Mouse (Mus musculus): ENCODE results near the gene Plxdc2. TPM values are rescaled to one million over a fixed set of nuclear protein-coding genes. Genes with fewer than 3 reads are reported as not detected.

Plxdc2 gene
- polyA plus RNA-seq, 1 experiment from 2014 or later: 19.7 TPM

- 86% methylated on average over 13 of the region's 13 CpGs for WGBS
- peak; percentile 40; the same call in 1 of the 2 replicates for ATAC-seq (ENCODE audit: low FRiP score)
Observed at GRCm38 (mm10) chr2:16571169-16571751, 215.2 kb downstream of the Plxdc2 start.

GRCm38 (mm10) chr2:16576566-16576965 lies 220.5 kb downstream of the Plxdc2 start:
- H3K4me3 ChIP-seq (ENCODE audit: low read depth, low read length): no peak overlapping the region
- H3K4me2 ChIP-seq (replicated peaks; ENCODE audit: low read depth, low read length): no peak overlapping the region
- ATAC-seq (ENCODE audit: low FRiP score): no peak

More at GRCm38 (mm10) chr2:16571169-16571751, 215.2 kb downstream of the Plxdc2 start:
- H3K9me3 ChIP-seq (ENCODE audit: control insufficient read depth, low read length): no peaks in the 10 kb centered on the region
- no peak for DNase-seq (ENCODE audit: low spot score)
- H3K36me3 ChIP-seq (ENCODE audit: control insufficient read depth, insufficient read depth, low read length): no peaks in the 10 kb centered on the region
- no peaks in the 10 kb centered on the region for H3K4me1 ChIP-seq (replicated peaks; ENCODE audit: control insufficient read depth, insufficient read depth, low read length)
- H3K27me3 ChIP-seq (ENCODE audit: control insufficient read depth, insufficient read depth, low read length): no peaks in the 10 kb centered on the region
- no peak overlapping the region for H3K4me2 ChIP-seq (replicated peaks; ENCODE audit: low read depth, low read length)
- no peak overlapping the region for H3K9ac ChIP-seq (ENCODE audit: low read depth, low read length)
- H3K4me3 ChIP-seq (ENCODE audit: low read depth, low read length): no peak overlapping the region
- H3K27ac ChIP-seq (ENCODE audit: low read depth, low read length): no peak overlapping the region

GRCm38 (mm10) chr2:16578153-16578552 lies 222.0 kb downstream of the Plxdc2 start:
- Histone ChIP-seq H3K9me3 (ENCODE audit: control insufficient read depth, low read length) (no peaks in the 10 kb centered on the region), H3K4me2 (replicated peaks; ENCODE audit: low read depth, low read length) (no peak overlapping the region), H3K27me3 (ENCODE audit: control insufficient read depth, insufficient read depth, low read length) (no peaks in the 10 kb centered on the region), H3K4me3 (ENCODE audit: low read depth, low read length) (no peak overlapping the region), H3K36me3 (ENCODE audit: control insufficient read depth, insufficient read depth, low read length) (no peaks in the 10 kb centered on the region), H3K9ac (ENCODE audit: low read depth, low read length) (no peak overlapping the region), H3K27ac (ENCODE audit: low read depth, low read length) (no peak overlapping the region), H3K4me1 (replicated peaks; ENCODE audit: control insufficient read depth, insufficient read depth, low read length) (no peaks in the 10 kb centered on the region)
- no peak for DNase-seq (ENCODE audit: low spot score)
- 84% methylated on average over 1 of the region's 1 CpGs for WGBS
- no peak for ATAC-seq (ENCODE audit: low FRiP score)

More at GRCm38 (mm10) chr2:16576566-16576965, 220.5 kb downstream of the Plxdc2 start:
- no peak overlapping the region for H3K27ac ChIP-seq (ENCODE audit: low read depth, low read length)
- no peaks in the 10 kb centered on the region for H3K4me1 ChIP-seq (replicated peaks; ENCODE audit: control insufficient read depth, insufficient read depth, low read length)
- H3K9me3 ChIP-seq (ENCODE audit: control insufficient read depth, low read length): no peaks in the 10 kb centered on the region
- no peak overlapping the region for H3K9ac ChIP-seq (ENCODE audit: low read depth, low read length)
- no peaks in the 10 kb centered on the region for H3K27me3 ChIP-seq (ENCODE audit: control insufficient read depth, insufficient read depth, low read length)
- no peak for DNase-seq (ENCODE audit: low spot score)
- no peaks in the 10 kb centered on the region for H3K36me3 ChIP-seq (ENCODE audit: control insufficient read depth, insufficient read depth, low read length)

GRCm38 (mm10) chr2:16588546-16588945 lies 232.4 kb downstream of the Plxdc2 start:
- Histone ChIP-seq H3K27ac (ENCODE audit: low read depth, low read length) (no peak overlapping the region), H3K36me3 (ENCODE audit: control insufficient read depth, insufficient read depth, low read length) (no peaks in the 10 kb centered on the region), H3K4me2 (replicated peaks; ENCODE audit: low read depth, low read length) (no peak overlapping the region), H3K4me1 (replicated peaks; ENCODE audit: control insufficient read depth, insufficient read depth, low read length) (no peaks in the 10 kb centered on the region), H3K27me3 (ENCODE audit: control insufficient read depth, insufficient read depth, low read length) (no peaks in the 10 kb centered on the region), H3K9ac (ENCODE audit: low read depth, low read length) (no peak overlapping the region), H3K4me3 (ENCODE audit: low read depth, low read length) (no peak overlapping the region), H3K9me3 (ENCODE audit: control insufficient read depth, low read length) (no peaks in the 10 kb centered on the region)
- no peak for DNase-seq (ENCODE audit: low spot score)
- ATAC-seq (ENCODE audit: low FRiP score): no peak

GRCm38 (mm10) chr2:16595451-16595850 lies 239.3 kb downstream of the Plxdc2 start:
- 83% methylated on average over 1 of the region's 1 CpGs for WGBS
- H3K9me3 ChIP-seq (ENCODE audit: control insufficient read depth, low read length): no peaks in the 10 kb centered on the region
- H3K4me3 ChIP-seq (ENCODE audit: low read depth, low read length): no peak overlapping the region
- no peaks in the 10 kb centered on the region for H3K4me1 ChIP-seq (replicated peaks; ENCODE audit: control insufficient read depth, insufficient read depth, low read length)
- no peaks in the 10 kb centered on the region for H3K36me3 ChIP-seq (ENCODE audit: control insufficient read depth, insufficient read depth, low read length)
- ATAC-seq (ENCODE audit: low FRiP score) (no peak), DNase-seq (ENCODE audit: low spot score) (no peak)
- no peak overlapping the region for H3K4me2 ChIP-seq (replicated peaks; ENCODE audit: low read depth, low read length)
- H3K27me3 ChIP-seq (ENCODE audit: control insufficient read depth, insufficient read depth, low read length): no peaks in the 10 kb centered on the region
- H3K9ac ChIP-seq (ENCODE audit: low read depth, low read length): no peak overlapping the region
- H3K27ac ChIP-seq (ENCODE audit: low read depth, low read length): no peak overlapping the region

- Histone ChIP-seq H3K4me3 (ENCODE audit: low read depth, low read length) (no peak overlapping the region), H3K9me3 (ENCODE audit: control insufficient read depth, low read length) (no peaks in the 10 kb centered on the region), H3K27ac (ENCODE audit: low read depth, low read length) (no peak overlapping the region), H3K9ac (ENCODE audit: low read depth, low read length) (no peak overlapping the region), H3K4me1 (replicated peaks; ENCODE audit: control insufficient read depth, insufficient read depth, low read length) (no peaks in the 10 kb centered on the region), H3K27me3 (ENCODE audit: control insufficient read depth, insufficient read depth, low read length) (no peaks in the 10 kb centered on the region), H3K4me2 (replicated peaks; ENCODE audit: low read depth, low read length) (no peak overlapping the region), H3K36me3 (ENCODE audit: control insufficient read depth, insufficient read depth, low read length) (no peaks in the 10 kb centered on the region)
- DNase-seq (ENCODE audit: low spot score): no peak
- no peak for ATAC-seq (ENCODE audit: low FRiP score)
- 77% methylated on average over 3 of the region's 3 CpGs for WGBS
Observed at GRCm38 (mm10) chr2:16598231-16598630, 242.1 kb downstream of the Plxdc2 start.

GRCm38 (mm10) chr2:16604291-16604690 lies 248.2 kb downstream of the Plxdc2 start:
- Histone ChIP-seq H3K4me3 (ENCODE audit: low read depth, low read length) (no peak overlapping the region), H3K4me1 (replicated peaks; ENCODE audit: control insufficient read depth, insufficient read depth, low read length) (no peaks in the 10 kb centered on the region), H3K9me3 (ENCODE audit: control insufficient read depth, low read length) (no peaks in the 10 kb centered on the region), H3K27me3 (ENCODE audit: control insufficient read depth, insufficient read depth, low read length) (no peaks in the 10 kb centered on the region), H3K9ac (ENCODE audit: low read depth, low read length) (no peak overlapping the region), H3K4me2 (replicated peaks; ENCODE audit: low read depth, low read length) (no peak overlapping the region), H3K27ac (ENCODE audit: low read depth, low read length) (no peak overlapping the region), H3K36me3 (ENCODE audit: control insufficient read depth, insufficient read depth, low read length) (no peaks in the 10 kb centered on the region)
- ATAC-seq (ENCODE audit: low FRiP score): no peak
- no peak for DNase-seq (ENCODE audit: low spot score)
- 82% methylated on average over 3 of the region's 3 CpGs for WGBS

GRCm38 (mm10) chr2:16607792-16608586 lies 251.9 kb downstream of the Plxdc2 start:
- Histone ChIP-seq H3K27ac (ENCODE audit: low read depth, low read length) (no peak overlapping the region), H3K36me3 (ENCODE audit: control insufficient read depth, insufficient read depth, low read length) (no peaks in the 10 kb centered on the region), H3K9ac (ENCODE audit: low read depth, low read length) (no peak overlapping the region), H3K27me3 (ENCODE audit: control insufficient read depth, insufficient read depth, low read length) (no peaks in the 10 kb centered on the region), H3K4me3 (ENCODE audit: low read depth, low read length) (no peak overlapping the region), H3K4me1 (replicated peaks; ENCODE audit: control insufficient read depth, insufficient read depth, low read length) (no peaks in the 10 kb centered on the region), H3K9me3 (ENCODE audit: control insufficient read depth, low read length) (no peaks in the 10 kb centered on the region), H3K4me2 (replicated peaks; ENCODE audit: low read depth, low read length) (no peak overlapping the region)
- DNase-seq (ENCODE audit: low spot score) (no peak), ATAC-seq (ENCODE audit: low FRiP score) (no peak)
- WGBS: 67% methylated on average over 3 of the region's 3 CpGs

GRCm38 (mm10) chr2:16642061-16642460 lies 286.0 kb downstream of the Plxdc2 start:
- Histone ChIP-seq H3K4me1 (replicated peaks; ENCODE audit: control insufficient read depth, insufficient read depth, low read length) (no peaks in the 10 kb centered on the region), H3K27ac (ENCODE audit: low read depth, low read length) (no peak overlapping the region), H3K4me3 (ENCODE audit: low read depth, low read length) (no peak overlapping the region), H3K9ac (ENCODE audit: low read depth, low read length) (no peak overlapping the region), H3K27me3 (ENCODE audit: control insufficient read depth, insufficient read depth, low read length) (no peaks in the 10 kb centered on the region), H3K9me3 (ENCODE audit: control insufficient read depth, low read length) (no peaks in the 10 kb centered on the region), H3K36me3 (ENCODE audit: control insufficient read depth, insufficient read depth, low read length) (no peaks in the 10 kb centered on the region), H3K4me2 (replicated peaks; ENCODE audit: low read depth, low read length) (no peak overlapping the region)
- no peak for ATAC-seq (ENCODE audit: low FRiP score)
- WGBS: 91% methylated on average over 3 of the region's 3 CpGs
- no peak for DNase-seq (ENCODE audit: low spot score)
